Mouse (Mus musculus) myocyte (in vitro differentiated cells): ENCODE data around the gene Espnl. TPM values are rescaled to one million over a fixed set of nuclear protein-coding genes. Genes with fewer than 3 reads are reported as not detected.
A peak's percentile ranks its signal among the peaks of the same experiment; 100 is the strongest.

Experiments
- H3K27me3 ChIP-seq: one replicate; pipeline ENCODE4 v1.6.1; 2011; ENCODE audit not compliant: control insufficient read depth, insufficient read depth, insufficient read length
- H3K36me3 ChIP-seq: one replicate; pipeline ENCODE4 v1.6.1; 2011; ENCODE audit not compliant: control insufficient read depth, insufficient read depth
- H3K4me2 ChIP-seq: one replicate; pipeline ENCODE4 v1.6.1; 2011; ENCODE audit warnings: low read depth, control low read depth
- H3K4me3 ChIP-seq: one replicate; pipeline ENCODE4 v1.5.1; 2011; ENCODE audit warnings: mild to moderate bottlenecking, control low read depth, moderate library complexity
- H3K79me2 ChIP-seq: one replicate; pipeline ENCODE4 v1.6.1; 2011; ENCODE audit not compliant: control insufficient read depth, insufficient read depth
- H3ac ChIP-seq: one replicate; pipeline ENCODE4 v1.6.1; 2011; ENCODE audit not compliant: control insufficient read depth, insufficient read length
- CEBPB ChIP-seq: IDR thresholded peaks from 2 replicates; pipeline ENCODE4 v1.6.1; 2011; ENCODE audit warnings: mild to moderate bottlenecking, moderate library complexity; ENCODE audit not compliant: poor library complexity, insufficient read depth, severe bottlenecking
- E2F4 ChIP-seq: IDR thresholded peaks from one replicate; pipeline ENCODE4 v1.6.1; 2011; ENCODE audit warnings: mild to moderate bottlenecking, control low read depth, moderate library complexity; ENCODE audit not compliant: insufficient read depth
- MAX ChIP-seq: IDR thresholded peaks from one replicate; pipeline ENCODE4 v1.6.1; 2011; ENCODE audit warnings: low read depth, mild to moderate bottlenecking, control low read depth
- MYOD1 ChIP-seq, 3 experiments: IDR thresholded peaks; one replicate each; pipeline ENCODE4 v1.6.1; 2011; ENCODE audit warnings: control low read depth in 2 of 3, low read depth in 2 of 3, mild to moderate bottlenecking in 2 of 3, moderate library complexity in 1 of 3; ENCODE audit not compliant: insufficient read length in 2 of 3, control insufficient read depth in 1 of 3
- MYOG ChIP-seq, 3 experiments: IDR thresholded peaks; one replicate each; pipeline ENCODE4 v1.6.1; 2011; ENCODE audit warnings: control low read depth in 2 of 3, low read depth in 2 of 3, mild to moderate bottlenecking in 2 of 3; ENCODE audit not compliant: insufficient read length in 2 of 3, control insufficient read depth in 1 of 3, insufficient read depth in 1 of 3
- POLR2A ChIP-seq: IDR thresholded peaks from one replicate; pipeline ENCODE4 v1.6.1; 2011; ENCODE audit warnings: low read depth, mild to moderate bottlenecking, control low read depth, moderate library complexity; ENCODE audit not compliant: insufficient read length
- POLR2AphosphoS2 ChIP-seq: IDR thresholded peaks from one replicate; pipeline ENCODE4 v1.6.1; 2011; ENCODE audit warnings: low read depth, control low read depth; ENCODE audit not compliant: insufficient read length
- REST ChIP-seq: IDR thresholded peaks from one replicate; pipeline ENCODE4 v1.6.1; 2011; ENCODE audit warnings: mild to moderate bottlenecking, control low read depth, moderate library complexity; ENCODE audit not compliant: insufficient read depth, insufficient read length
- SRF ChIP-seq: IDR thresholded peaks from one replicate; pipeline ENCODE4 v1.6.1; 2011; ENCODE audit warnings: low read depth; ENCODE audit not compliant: control insufficient read depth, insufficient read length
- TCF12 ChIP-seq: IDR thresholded peaks from one replicate; pipeline ENCODE4 v1.6.1; 2011; ENCODE audit warnings: mild to moderate bottlenecking, control low read depth; ENCODE audit not compliant: poor library complexity, insufficient read depth, severe bottlenecking
- TCF3 ChIP-seq: IDR thresholded peaks from one replicate; pipeline ENCODE4 v1.6.1; 2011; ENCODE audit warnings: low read depth, control low read depth; ENCODE audit not compliant: insufficient read length
- USF1 ChIP-seq: IDR thresholded peaks from one replicate; pipeline ENCODE4 v1.6.1; 2011; ENCODE audit warnings: low read depth, mild to moderate bottlenecking, control low read depth, moderate library complexity
- polyA plus RNA-seq: library from polyadenylated mRNA; unstranded; fragments of >200 nt; fragmentation: generic; extraction: Trizol; gene quantifications from one replicate; pipeline ENCODE4 v1.2.1, GENCODE M21; 2012; ENCODE audit warnings: missing spikeins

Espnl gene
- polyA plus RNA-seq, 1 experiment: 0.12 TPM

GRCm38 (mm10) chr1:91302021-91302420 lies 19.9 kb upstream of the Espnl start:
- H3K27me3 ChIP-seq: no peaks in the 10 kb centered on the region

GRCm38 (mm10) chr1:91304621-91305020 lies 17.3 kb upstream of the Espnl start:
- H3K27me3 ChIP-seq: no peaks in the 10 kb centered on the region
- no peak for TF ChIP-seq USF1
- TF ChIP-seq MYOG (IDR thresholded peaks at IDR 0.05; ENCODE audit: control insufficient read depth in 1 of 3, insufficient read depth in 1 of 3, insufficient read length in 2 of 3, low read depth in 2 of 3): no peak
- no peak for TF ChIP-seq REST
- no peak for TF ChIP-seq TCF12
- no peak for TF ChIP-seq POLR2A
- TF ChIP-seq TCF3: no peak
- TF ChIP-seq E2F4: no peak
- no peak for TF ChIP-seq MAX
- no peak for TF ChIP-seq SRF
- no peak for TF ChIP-seq POLR2AphosphoS2
- TF ChIP-seq CEBPB: no peak
- TF ChIP-seq MYOD1 (IDR thresholded peaks at IDR 0.05; ENCODE audit: control insufficient read depth in 1 of 3, insufficient read length in 2 of 3, low read depth in 2 of 3): no peak
- H3K4me3 ChIP-seq: no peak overlapping the region
- peaks cover 16% of the 10 kb centered on the region for H3K36me3 ChIP-seq
- H3K79me2 ChIP-seq: no peaks in the 10 kb centered on the region
- H3ac ChIP-seq: no peak overlapping the region
- H3K4me2 ChIP-seq: no peak overlapping the region

More at GRCm38 (mm10) chr1:91302021-91302420, 19.9 kb upstream of the Espnl start:
- peaks cover 10% of the 10 kb centered on the region for H3K36me3 ChIP-seq
- no peaks in the 10 kb centered on the region for H3K79me2 ChIP-seq
- no peak overlapping the region for H3K4me3 ChIP-seq
- no peak overlapping the region for H3ac ChIP-seq
- no peak overlapping the region for H3K4me2 ChIP-seq
- no peak for TF ChIP-seq MYOG (IDR thresholded peaks at IDR 0.05; ENCODE audit: control insufficient read depth in 1 of 3, insufficient read depth in 1 of 3, insufficient read length in 2 of 3, low read depth in 2 of 3)
- TF ChIP-seq CEBPB: no peak
- TF ChIP-seq E2F4: no peak
- TF ChIP-seq MAX: no peak
- no peak for TF ChIP-seq SRF
- no peak for TF ChIP-seq TCF3
- no peak for TF ChIP-seq MYOD1 (IDR thresholded peaks at IDR 0.05; ENCODE audit: control insufficient read depth in 1 of 3, insufficient read length in 2 of 3, low read depth in 2 of 3)
- no peak for TF ChIP-seq USF1
- no peak for TF ChIP-seq REST

- TF ChIP-seq MYOD1 (IDR thresholded peaks at IDR 0.05; ENCODE audit: control insufficient read depth in 1 of 3, insufficient read length in 2 of 3, low read depth in 2 of 3): no peak
- Histone ChIP-seq H3K4me3 (no peak overlapping the region), H3K27me3 (no peaks in the 10 kb centered on the region), H3ac (no peak overlapping the region), H3K4me2 (no peak overlapping the region), H3K79me2 (no peaks in the 10 kb centered on the region), H3K36me3 (peaks cover 16% of the 10 kb centered on the region)
Measured at GRCm38 (mm10) chr1:91309366-91310085, 12.3 kb upstream of the Espnl start.

- Histone ChIP-seq H3K79me2 (no peaks in the 10 kb centered on the region), H3K4me3 (no peak overlapping the region), H3K36me3 (peaks cover 3% of the 10 kb centered on the region), H3K27me3 (no peaks in the 10 kb centered on the region), H3K4me2 (no peak overlapping the region), H3ac (no peak overlapping the region)
- TF ChIP-seq MYOD1 (IDR thresholded peaks at IDR 0.05; ENCODE audit: control insufficient read depth in 1 of 3, insufficient read length in 2 of 3, low read depth in 2 of 3) (no peak), TCF3 (no peak), POLR2AphosphoS2 (no peak), SRF (no peak), POLR2A (no peak), E2F4 (no peak), REST (no peak), MYOG (IDR thresholded peaks at IDR 0.05; ENCODE audit: control insufficient read depth in 1 of 3, insufficient read depth in 1 of 3, insufficient read length in 2 of 3, low read depth in 2 of 3) (no peak), CEBPB (no peak), MAX (no peak), USF1 (no peak), TCF12 (no peak)
Measured at GRCm38 (mm10) chr1:91312273-91312672, 9.6 kb upstream of the Espnl start.

- no peaks in the 10 kb centered on the region for H3K36me3 ChIP-seq
- H3K79me2 ChIP-seq: no peaks in the 10 kb centered on the region
- TF ChIP-seq USF1 (peak; percentile 62), MYOG (IDR thresholded peaks at IDR 0.05; ENCODE audit: control insufficient read depth in 1 of 3, insufficient read depth in 1 of 3, insufficient read length in 2 of 3, low read depth in 2 of 3) (peak in 1 of 3 experiments; percentile 49), SRF (no peak), POLR2AphosphoS2 (no peak), TCF3 (no peak), MAX (no peak), CEBPB (no peak), MYOD1 (IDR thresholded peaks at IDR 0.05; ENCODE audit: control insufficient read depth in 1 of 3, insufficient read length in 2 of 3, low read depth in 2 of 3) (peak in 2 of 3 experiments; percentile 18 to 59), POLR2A (no peak), REST (no peak), E2F4 (no peak), TCF12 (no peak)
- no peak overlapping the region for H3ac ChIP-seq
- peak overlapping the region; percentile 41 for H3K4me2 ChIP-seq
- H3K4me3 ChIP-seq: no peak overlapping the region
- H3K27me3 ChIP-seq: no peaks in the 10 kb centered on the region
Measured at GRCm38 (mm10) chr1:91313251-91313650, 8.6 kb upstream of the Espnl start.
